9 mouse cellular contexts compared by ENCODE assay signal in the genomic region with DNA sequence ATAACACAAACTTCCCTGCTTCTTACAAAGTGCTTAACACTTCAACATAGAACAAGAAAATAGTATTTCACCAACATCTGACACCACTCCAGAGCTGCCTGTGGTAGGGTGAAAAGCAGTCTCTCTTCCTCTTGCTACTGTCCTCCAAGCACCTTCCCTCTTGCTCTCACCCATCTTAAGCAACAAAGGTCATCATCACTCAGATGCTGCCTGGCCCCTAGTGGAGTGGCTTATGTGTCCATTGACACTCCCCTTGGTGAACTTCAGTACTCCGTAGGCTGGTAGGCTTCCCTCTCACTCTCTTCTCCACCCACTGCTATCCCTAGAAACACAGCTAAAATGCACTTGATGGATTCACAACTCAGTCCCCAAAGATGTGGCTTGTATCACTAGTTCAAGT. TPM values are rescaled to one million over a fixed set of nuclear protein-coding genes. Genes with fewer than 3 reads are reported as not detected.
DNase-seq lines count a peak whose midpoint lies in the region; ATAC-seq and TF ChIP-seq lines count a peak whose summit lies in the region.
"Had no signal": no experiment of that assay in that cellular context is flagged by ENCODE, and none has a peak within 500 bp of the region (broad histone marks: within the 10 kb centered on the region; RNA-seq: fewer than 3 reads in every experiment).

No protein-coding gene starts in this region.

- peaks cover 10% of the 10 kb centered on the region for H3K27me3 ChIP-seq in liver, embryonic 12.5 days (replicated peaks)
- no peaks in the 10 kb centered on the region for H3K27me3 ChIP-seq in liver, embryonic 11.5 days (replicated peaks; ENCODE audit: control insufficient read depth, insufficient read depth, low read length)
- no peaks in the 10 kb centered on the region for H3K27me3 ChIP-seq in midbrain, postnatal 0 days (ENCODE audit: insufficient read depth, low read length)

- H3K4me2 ChIP-seq in liver, embryonic 12.5 days, result 0 out of 2 replicates have a peak overlapping the region, but pooled peaks have one; percentile 16
- no peak overlapping the region for H3K4me2 ChIP-seq in liver, embryonic 11.5 days
- H3K4me2 ChIP-seq in midbrain, postnatal 0 days (ENCODE audit: low read depth, low read length, poor library complexity, severe bottlenecking), result peak overlapping the region; percentile 9; the same call in 1 of the 2 replicates

- no peak overlapping the region for H3K9ac ChIP-seq in liver, embryonic 12.5 days
- no peak overlapping the region for H3K9ac ChIP-seq in liver, embryonic 11.5 days (ENCODE audit: low read depth, low read length)
- no peak overlapping the region for H3K9ac ChIP-seq in midbrain, postnatal 0 days (replicated peaks; ENCODE audit: low read length, poor library complexity, severe bottlenecking)

- no peak overlapping the region for H3K4me3 ChIP-seq in liver, embryonic 12.5 days
- H3K4me3 ChIP-seq in liver, embryonic 11.5 days (ENCODE audit: low read depth, low read length), result no peak overlapping the region
- H3K4me3 ChIP-seq in midbrain, postnatal 0 days (ENCODE audit: low read depth, low read length), result no peak overlapping the region

- peaks cover 37% of the 10 kb centered on the region for H3K4me1 ChIP-seq in liver, embryonic 12.5 days
- 0 out of 2 replicates have a peak, but pooled peaks cover 8% of the 10 kb centered on the region for H3K4me1 ChIP-seq in liver, embryonic 11.5 days (replicated peaks; ENCODE audit: control insufficient read depth, insufficient read depth, low read length)
- peaks cover 12% of the 10 kb centered on the region for H3K4me1 ChIP-seq in midbrain, postnatal 0 days (ENCODE audit: insufficient read depth, low read length)

- no peak for ATAC-seq in liver, embryonic 12.5 days
- ATAC-seq in liver, embryonic 11.5 days (replicated peaks; ENCODE audit: low FRiP score), result no peak
- ATAC-seq in granulocyte monocyte progenitor cell, adult 5-6 weeks (replicated peaks; ENCODE audit: poor library complexity, severe bottlenecking), result peak; percentile 52
- ATAC-seq in midbrain, postnatal 0 days (ENCODE audit: low FRiP score), result no peak

- peaks cover 20% of the 10 kb centered on the region for H3K36me3 ChIP-seq in liver, embryonic 12.5 days
- H3K36me3 ChIP-seq in liver, embryonic 11.5 days (ENCODE audit: control insufficient read depth, insufficient read depth, low read length), result peaks cover 3% of the 10 kb centered on the region; the same call in 1 of the 2 replicates
- H3K36me3 ChIP-seq in midbrain, postnatal 0 days (ENCODE audit: insufficient read depth, low read length), result no peaks in the 10 kb centered on the region

- TF ChIP-seq CTCF in midbrain, postnatal 0 days (IDR thresholded peaks at IDR 0.05), result no peak

- 78% methylated on average over 1 of the region's 1 CpGs for WGBS in liver, embryonic 12.5 days (ENCODE audit: insufficient replicate concordance)
- WGBS in liver, embryonic 11.5 days, result 59% methylated on average over 1 of the region's 1 CpGs
- 66% methylated on average over 1 of the region's 1 CpGs for WGBS in midbrain, postnatal 0 days

- no peaks in the 10 kb centered on the region for H3K9me3 ChIP-seq in liver, embryonic 12.5 days (replicated peaks)
- no peaks in the 10 kb centered on the region for H3K9me3 ChIP-seq in liver, embryonic 11.5 days (ENCODE audit: control insufficient read depth, low read length)
- H3K9me3 ChIP-seq in midbrain, postnatal 0 days (ENCODE audit: low read length), result no peaks in the 10 kb centered on the region

- no peak overlapping the region for H3K27ac ChIP-seq in liver, embryonic 12.5 days
- no peak overlapping the region for H3K27ac ChIP-seq in liver, embryonic 11.5 days (ENCODE audit: low read depth, low read length)
- H3K27ac ChIP-seq in midbrain, postnatal 0 days (ENCODE audit: low read depth, low read length), result no peak overlapping the region

- DNase-seq in heart, adult 11 months, result peak; percentile 62
- DNase-seq in heart, adult 18-20 months, result no peak
- DNase-seq in liver, embryonic 11.5 days (ENCODE audit: low spot score), result no peak
- no peak for DNase-seq in midbrain, postnatal 0 days (ENCODE audit: low spot score)
- no peak for DNase-seq in natural killer cell, adult 2 months (ENCODE audit: low spot score in 2 of 2)
- DNase-seq in embryo, embryonic 9.5 days (ENCODE audit: extremely low spot score), result no peak
- DNase-seq: lung, postnatal 10 days had no signal

RNA-seq across cellular contexts. Expression of a gene that starts 3.5 kb away (rescaled TPM):
- total RNA-seq in heart, adult 18-20 months (2021), result 10 to 100 TPM; 39.3 to 40.0 TPM
- 11.6 and 12.1 TPM in 2 replicates for polyA plus RNA-seq in liver, embryonic 12.5 days (2016; fragmentation: Nextera tagmentation; extraction: Ambion mirVana)
- polyA plus RNA-seq in liver, embryonic 11.5 days (2014; fragmentation: Nextera tagmentation; extraction: Ambion mirVana), result 16.5 and 20.0 TPM in 2 replicates
- 33.0 and 52.9 TPM in 2 replicates for total RNA-seq in granulocyte monocyte progenitor cell, adult 5-6 weeks (2014; fragmentation: Nextera tagmentation)
- total RNA-seq in granulocyte monocyte progenitor cell, adult 5-6 weeks (2017), result 12.3 and 13.5 TPM in 2 replicates
- 61.0 and 66.2 TPM in 2 replicates for total RNA-seq in midbrain, postnatal 0 days (2014; rRNA removed)
- 25.2 and 29.3 TPM in 2 replicates for polyA plus RNA-seq in midbrain, postnatal 0 days (2015; fragmentation: Nextera tagmentation; extraction: Ambion mirVana)
